Mouse (Mus musculus): ENCODE results near the gene Dennd5a. TPM values are rescaled to one million over a fixed set of nuclear protein-coding genes. Genes with fewer than 3 reads are reported as not detected.
A peak's percentile ranks its signal among the peaks of the same experiment; 100 is the strongest.

The Dennd5a gene
- polyA plus RNA-seq (2015; fragmentation: Nextera tagmentation; extraction: Ambion mirVana), result 42.2 and 47.7 TPM in 2 replicates

DNA sequence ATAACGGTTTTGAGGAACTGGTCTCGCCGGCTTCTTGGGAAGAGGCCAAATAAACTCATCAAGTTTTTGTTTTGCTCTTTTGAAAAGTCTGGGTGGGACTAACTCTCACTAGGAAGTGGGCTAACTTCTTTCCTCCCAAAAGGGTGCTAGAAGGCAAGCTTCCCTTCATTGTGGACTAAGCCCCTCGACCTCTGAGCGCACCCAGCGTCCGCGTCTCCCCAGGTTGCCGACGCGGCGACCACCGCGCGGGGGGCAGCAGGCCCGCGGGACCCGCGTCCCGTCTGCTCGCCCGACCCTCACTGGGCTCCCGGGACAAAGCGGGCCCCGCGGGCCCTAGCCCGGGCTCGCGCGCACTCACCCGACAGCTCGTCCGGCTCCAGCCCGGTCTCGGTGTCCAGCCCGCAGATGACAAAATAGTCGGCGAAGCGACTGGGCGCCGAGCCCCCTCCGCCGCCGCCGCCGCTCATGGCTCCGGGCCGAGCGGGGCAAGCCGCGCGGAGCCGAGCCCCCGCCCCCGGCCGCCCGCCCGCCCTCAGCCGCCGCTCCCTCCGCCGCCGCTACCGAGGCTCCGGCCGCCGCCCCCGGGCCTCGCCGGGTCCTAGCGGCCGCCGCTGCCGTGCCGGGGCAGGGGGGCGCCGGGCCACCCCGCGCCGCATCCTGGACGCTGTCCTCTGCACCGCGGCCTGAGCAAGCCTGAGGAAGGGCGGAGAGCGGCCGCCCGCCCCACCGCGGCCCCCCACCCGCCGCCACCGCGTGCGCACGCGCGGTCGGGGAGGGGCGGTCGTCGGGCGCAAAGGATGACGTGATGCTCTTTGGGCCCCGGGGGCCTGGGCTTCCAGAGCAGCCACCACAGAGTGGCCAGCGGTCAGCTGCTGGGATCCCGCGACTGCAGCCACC is at the start of gene Dennd5a:
Dennd5a (minus strand) TSS at position 755 of the 897 bp plus-strand sequence.
- Histone ChIP-seq H3K27me3 (replicated peaks; ENCODE audit: control insufficient read depth, insufficient read depth, low read length) (no peaks in the 10 kb centered on the region), H3K4me2 (ENCODE audit: low read length) (peak within 1 kb of the TSS; percentile 94), H3K4me3 (replicated peaks; ENCODE audit: low read length) (peak within 1 kb of the TSS; percentile 83), H3K27ac (ENCODE audit: low read length) (peak within 1 kb of the TSS; percentile 90), H3K9ac (replicated peaks; ENCODE audit: low read depth, low read length) (peak within 1 kb of the TSS; percentile 97), H3K4me1 (replicated peaks; ENCODE audit: control insufficient read depth, insufficient read depth, low read length) (peaks cover 29% of the 10 kb centered on the region), H3K36me3 (ENCODE audit: control insufficient read depth, insufficient read depth) (no peaks in the 10 kb centered on the region), H3K9me3 (ENCODE audit: control insufficient read depth, low read length) (no peaks in the 10 kb centered on the region; the same call in 1 of the 2 replicates)
- WGBS, result under 1% methylated on average over 80 of the region's 107 CpGs
- ATAC-seq, result peak; percentile 93

- 88% methylated on average over 6 of the region's 6 CpGs for WGBS
- no peak for ATAC-seq
- Histone ChIP-seq H3K36me3 (ENCODE audit: control insufficient read depth, insufficient read depth) (no peaks in the 10 kb centered on the region), H3K4me1 (replicated peaks; ENCODE audit: control insufficient read depth, insufficient read depth, low read length) (no peaks in the 10 kb centered on the region), H3K27ac (ENCODE audit: low read length) (no peak overlapping the region), H3K9ac (replicated peaks; ENCODE audit: low read depth, low read length) (no peak overlapping the region), H3K9me3 (ENCODE audit: control insufficient read depth, low read length) (no peaks in the 10 kb centered on the region), H3K4me3 (replicated peaks; ENCODE audit: low read length) (no peak overlapping the region), H3K27me3 (replicated peaks; ENCODE audit: control insufficient read depth, insufficient read depth, low read length) (no peaks in the 10 kb centered on the region), H3K4me2 (ENCODE audit: low read length) (no peak overlapping the region)
These were observed 48.8 kb upstream of the Dennd5a start for GRCm38 (mm10) chr7:110009084-110009483.

- ATAC-seq, result no peak
- Histone ChIP-seq H3K9ac (replicated peaks; ENCODE audit: low read depth, low read length) (no peak overlapping the region), H3K4me3 (replicated peaks; ENCODE audit: low read length) (no peak overlapping the region), H3K4me1 (replicated peaks; ENCODE audit: control insufficient read depth, insufficient read depth, low read length) (no peaks in the 10 kb centered on the region), H3K27ac (ENCODE audit: low read length) (no peak overlapping the region), H3K9me3 (ENCODE audit: control insufficient read depth, low read length) (no peaks in the 10 kb centered on the region), H3K4me2 (ENCODE audit: low read length) (no peak overlapping the region), H3K36me3 (ENCODE audit: control insufficient read depth, insufficient read depth) (no peaks in the 10 kb centered on the region), H3K27me3 (replicated peaks; ENCODE audit: control insufficient read depth, insufficient read depth, low read length) (no peaks in the 10 kb centered on the region)
- 97% methylated on average over 1 of the region's 1 CpGs for WGBS
These were observed 48.2 kb upstream of the Dennd5a start for GRCm38 (mm10) chr7:110008513-110008912.

DNA sequence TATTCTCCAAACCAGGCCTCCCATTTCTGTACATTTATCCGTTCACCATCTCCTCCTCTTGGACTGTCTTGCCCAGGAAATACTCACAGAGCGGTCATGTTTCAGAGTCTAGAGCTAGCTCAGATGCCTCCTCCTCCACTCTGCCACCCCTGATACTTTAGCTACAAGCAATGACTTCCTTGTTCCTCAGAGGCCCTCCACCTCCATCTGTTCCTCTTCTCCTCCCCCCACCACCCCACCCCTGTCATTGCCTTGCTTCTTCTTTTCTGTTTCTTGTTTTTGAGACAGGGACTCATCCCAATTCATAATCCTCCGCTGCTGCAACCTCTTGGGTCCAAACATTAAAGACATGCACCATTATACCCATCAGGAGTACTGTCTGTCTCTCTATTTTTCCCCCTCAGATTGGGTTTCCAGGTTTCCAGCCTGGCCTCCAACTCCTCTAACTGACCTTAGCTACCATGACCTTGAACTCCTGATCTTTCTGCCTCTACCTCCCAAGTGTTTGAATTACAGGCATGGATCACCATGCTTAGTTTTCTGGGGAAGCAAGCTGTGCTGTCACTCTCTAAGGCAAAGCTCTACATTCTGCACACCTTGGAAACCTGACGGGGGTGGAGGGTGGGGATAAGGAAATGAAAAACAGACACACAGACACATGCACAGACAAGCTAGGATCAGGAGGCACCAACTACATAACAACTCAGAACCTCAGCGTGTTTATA is 46.4 kb upstream of the Dennd5a start:
- H3K27ac ChIP-seq (ENCODE audit: low read length), result no peak overlapping the region
- H3K4me2 ChIP-seq (ENCODE audit: low read length), result no peak overlapping the region
- H3K4me1 ChIP-seq (replicated peaks; ENCODE audit: control insufficient read depth, insufficient read depth, low read length), result peaks cover 3% of the 10 kb centered on the region; the same call in 1 of the 2 replicates
- H3K9me3 ChIP-seq (ENCODE audit: control insufficient read depth, low read length), result no peaks in the 10 kb centered on the region
- H3K36me3 ChIP-seq (ENCODE audit: control insufficient read depth, insufficient read depth), result no peaks in the 10 kb centered on the region
- H3K9ac ChIP-seq (replicated peaks; ENCODE audit: low read depth, low read length), result no peak overlapping the region
- no peaks in the 10 kb centered on the region; the same call in 1 of the 2 replicates for H3K27me3 ChIP-seq (replicated peaks; ENCODE audit: control insufficient read depth, insufficient read depth, low read length)
- no peak for ATAC-seq
- H3K4me3 ChIP-seq (replicated peaks; ENCODE audit: low read length), result no peak overlapping the region
- WGBS, result 84% methylated on average over 5 of the region's 5 CpGs

DNA sequence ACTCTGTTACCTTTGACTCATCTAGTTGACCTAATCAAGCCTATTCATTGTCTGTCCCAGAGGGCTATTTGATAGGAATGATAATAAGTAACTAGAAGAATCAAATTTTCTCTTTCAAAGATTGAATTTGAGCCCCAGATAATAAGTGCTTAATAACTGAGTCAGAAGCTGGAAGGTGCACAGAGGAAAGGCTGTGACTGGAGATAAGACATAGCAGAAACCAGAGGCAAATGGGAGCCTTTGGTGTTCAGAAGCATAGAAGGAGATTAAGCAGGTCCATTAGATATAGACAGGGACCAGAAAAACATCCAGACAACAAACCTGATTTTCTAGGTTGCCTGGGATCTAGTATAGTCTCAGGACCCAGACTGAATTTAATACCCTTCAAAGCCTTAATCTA is 45.7 kb upstream of the Dennd5a start:
- H3K4me1 ChIP-seq (replicated peaks; ENCODE audit: control insufficient read depth, insufficient read depth, low read length), result peaks cover 3% of the 10 kb centered on the region; the same call in 1 of the 2 replicates
- H3K9me3 ChIP-seq (ENCODE audit: control insufficient read depth, low read length), result no peaks in the 10 kb centered on the region
- no peaks in the 10 kb centered on the region for H3K36me3 ChIP-seq (ENCODE audit: control insufficient read depth, insufficient read depth)
- no peak overlapping the region for H3K4me3 ChIP-seq (replicated peaks; ENCODE audit: low read length)
- H3K27me3 ChIP-seq (replicated peaks; ENCODE audit: control insufficient read depth, insufficient read depth, low read length), result no peaks in the 10 kb centered on the region; the same call in 1 of the 2 replicates
- no peak overlapping the region for H3K27ac ChIP-seq (ENCODE audit: low read length)
- ATAC-seq, result no peak
- no peak overlapping the region for H3K4me2 ChIP-seq (ENCODE audit: low read length)
- H3K9ac ChIP-seq (replicated peaks; ENCODE audit: low read depth, low read length), result no peak overlapping the region

GRCm38 (mm10) chr7:110002968-110003367 is 42.7 kb upstream of the Dennd5a start:
- Histone ChIP-seq H3K4me1 (replicated peaks; ENCODE audit: control insufficient read depth, insufficient read depth, low read length) (peaks cover 3% of the 10 kb centered on the region; the same call in 1 of the 2 replicates), H3K27me3 (replicated peaks; ENCODE audit: control insufficient read depth, insufficient read depth, low read length) (no peaks in the 10 kb centered on the region; the same call in 1 of the 2 replicates), H3K4me2 (ENCODE audit: low read length) (peak overlapping the region; percentile 36), H3K36me3 (ENCODE audit: control insufficient read depth, insufficient read depth) (no peaks in the 10 kb centered on the region), H3K9ac (replicated peaks; ENCODE audit: low read depth, low read length) (0 out of 2 replicates have a peak overlapping the region, but pooled peaks have one; percentile 32), H3K27ac (ENCODE audit: low read length) (no peak overlapping the region), H3K4me3 (replicated peaks; ENCODE audit: low read length) (peak overlapping the region; percentile 9; the same call in 1 of the 2 replicates), H3K9me3 (ENCODE audit: control insufficient read depth, low read length) (no peaks in the 10 kb centered on the region)
- ATAC-seq, result no peak
- WGBS, result 24% methylated on average over 20 of the region's 20 CpGs

- no peak overlapping the region for H3K9ac ChIP-seq (replicated peaks; ENCODE audit: low read depth, low read length)
- H3K4me1 ChIP-seq (replicated peaks; ENCODE audit: control insufficient read depth, insufficient read depth, low read length), result peaks cover 3% of the 10 kb centered on the region; the same call in 1 of the 2 replicates
- H3K4me2 ChIP-seq (ENCODE audit: low read length), result no peak overlapping the region
- H3K27me3 ChIP-seq (replicated peaks; ENCODE audit: control insufficient read depth, insufficient read depth, low read length), result no peaks in the 10 kb centered on the region; the same call in 1 of the 2 replicates
- H3K9me3 ChIP-seq (ENCODE audit: control insufficient read depth, low read length), result no peaks in the 10 kb centered on the region
- ATAC-seq, result no peak
- H3K36me3 ChIP-seq (ENCODE audit: control insufficient read depth, insufficient read depth), result no peaks in the 10 kb centered on the region
- no peak overlapping the region for H3K27ac ChIP-seq (ENCODE audit: low read length)
- H3K4me3 ChIP-seq (replicated peaks; ENCODE audit: low read length), result no peak overlapping the region
These were observed 41.8 kb upstream of the Dennd5a start for GRCm38 (mm10) chr7:110002092-110002491.

GRCm38 (mm10) chr7:109998388-109998787 is 38.1 kb upstream of the Dennd5a start:
- Histone ChIP-seq H3K36me3 (ENCODE audit: control insufficient read depth, insufficient read depth) (no peaks in the 10 kb centered on the region), H3K9ac (replicated peaks; ENCODE audit: low read depth, low read length) (no peak overlapping the region), H3K27me3 (replicated peaks; ENCODE audit: control insufficient read depth, insufficient read depth, low read length) (no peaks in the 10 kb centered on the region; the same call in 1 of the 2 replicates), H3K9me3 (ENCODE audit: control insufficient read depth, low read length) (no peaks in the 10 kb centered on the region), H3K27ac (ENCODE audit: low read length) (no peak overlapping the region), H3K4me2 (ENCODE audit: low read length) (no peak overlapping the region), H3K4me3 (replicated peaks; ENCODE audit: low read length) (no peak overlapping the region), H3K4me1 (replicated peaks; ENCODE audit: control insufficient read depth, insufficient read depth, low read length) (peaks cover 5% of the 10 kb centered on the region; the same call in 1 of the 2 replicates)
- ATAC-seq, result no peak
- WGBS, result 91% methylated on average over 4 of the region's 4 CpGs
